Mouse (Mus musculus): ENCODE data around the gene Aspa. TPM values are rescaled to one million over a fixed set of nuclear protein-coding genes. Genes with fewer than 3 reads are reported as not detected.

The Aspa gene
- polyA plus RNA-seq, 1 experiment from 2014 or later: 0.74 TPM

Other genes with a start within 250 kb of the Aspa start
- gene Itgae, start 239.0 kb downstream of the Aspa start, polyA plus RNA-seq (2015; fragmentation: Nextera tagmentation; extraction: Ambion mirVana): 0.20 and 0.24 TPM in 2 replicates
- 10.8 and 11.0 TPM in 2 replicates for gene Haspin, start 191.3 kb downstream of the Aspa start, polyA plus RNA-seq (2015; fragmentation: Nextera tagmentation; extraction: Ambion mirVana)
- gene P2rx5, start 169.2 kb downstream of the Aspa start, polyA plus RNA-seq (2015; fragmentation: Nextera tagmentation; extraction: Ambion mirVana): 1.2 and 2.0 TPM in 2 replicates
- 91.9 and 95.4 TPM in 2 replicates for gene Emc6, start 152.6 kb downstream of the Aspa start, polyA plus RNA-seq (2015; fragmentation: Nextera tagmentation; extraction: Ambion mirVana)
- 217 and 224 TPM in 2 replicates for gene Tax1bp3, start 152.5 kb downstream of the Aspa start, polyA plus RNA-seq (2015; fragmentation: Nextera tagmentation; extraction: Ambion mirVana)
- gene Ctns, start 130.6 kb downstream of the Aspa start, polyA plus RNA-seq (2015; fragmentation: Nextera tagmentation; extraction: Ambion mirVana): 22.0 and 24.6 TPM in 2 replicates
- gene Shpk, start 130.1 kb downstream of the Aspa start, polyA plus RNA-seq (2015; fragmentation: Nextera tagmentation; extraction: Ambion mirVana): 2.8 and 3.0 TPM in 2 replicates
- gene Trpv1, start 95.3 kb downstream of the Aspa start, polyA plus RNA-seq (2015; fragmentation: Nextera tagmentation; extraction: Ambion mirVana): 0.09 and 0.13 TPM in 2 replicates
- 0.88 and 0.92 TPM in 2 replicates for gene Trpv3, start 62.2 kb downstream of the Aspa start, polyA plus RNA-seq (2015; fragmentation: Nextera tagmentation; extraction: Ambion mirVana)
- not detected in 2 replicates for gene Gm49340, start 145 bp upstream of the Aspa start, polyA plus RNA-seq (2015; fragmentation: Nextera tagmentation; extraction: Ambion mirVana)
- gene Spata22, start 145 bp upstream of the Aspa start, polyA plus RNA-seq (2015; fragmentation: Nextera tagmentation; extraction: Ambion mirVana): not detected in 2 replicates
- not detected in 2 replicates for gene Olfr20, start 21.2 kb upstream of the Aspa start, polyA plus RNA-seq (2015; fragmentation: Nextera tagmentation; extraction: Ambion mirVana)
- not detected in 2 replicates for gene Olfr376, start 41.6 kb upstream of the Aspa start, polyA plus RNA-seq (2015; fragmentation: Nextera tagmentation; extraction: Ambion mirVana)
- gene Olfr1, start 70.0 kb upstream of the Aspa start, polyA plus RNA-seq (2015; fragmentation: Nextera tagmentation; extraction: Ambion mirVana): not detected in 2 replicates
- gene Olfr378, start 98.9 kb upstream of the Aspa start, polyA plus RNA-seq (2015; fragmentation: Nextera tagmentation; extraction: Ambion mirVana): not detected in 2 replicates
- not detected in 2 replicates for gene Olfr380, start 127.9 kb upstream of the Aspa start, polyA plus RNA-seq (2015; fragmentation: Nextera tagmentation; extraction: Ambion mirVana)
- not detected in 2 replicates for gene Olfr381, start 162.0 kb upstream of the Aspa start, polyA plus RNA-seq (2015; fragmentation: Nextera tagmentation; extraction: Ambion mirVana)
- not detected in 2 replicates for gene Olfr382, start 187.6 kb upstream of the Aspa start, polyA plus RNA-seq (2015; fragmentation: Nextera tagmentation; extraction: Ambion mirVana)